Mouse (Mus musculus) natural killer cell, adult 2 months (primary cell): ENCODE results near the gene 1700003E16Rik.

Source experiments
- DNase-seq, 2 experiments: peaks; one replicate each; pipeline ENCODE4 v3.0.0; 2022; ENCODE audit warnings: low spot score in 2 of 2

The 1700003E16Rik gene

GRCm38 (mm10) chr6:83159456-83159855 lies 3.3 kb downstream of the 1700003E16Rik start:
- peak; percentile 30 to 59 for DNase-seq

- no peak for DNase-seq
Observed at GRCm38 (mm10) chr6:83161442-83161841, 5.2 kb downstream of the 1700003E16Rik start.

GRCm38 (mm10) chr6:83161921-83162641 lies 5.9 kb downstream of the 1700003E16Rik start:
- no peak for DNase-seq

GRCm38 (mm10) chr6:83162701-83163100 lies 6.5 kb downstream of the 1700003E16Rik start:
- peak; percentile 27 to 56 for DNase-seq

- no peak for DNase-seq
Observed at GRCm38 (mm10) chr6:83165026-83165606, 8.9 kb downstream of the 1700003E16Rik start.

- peak; percentile 93 to 95 for DNase-seq
Observed at GRCm38 (mm10) chr6:83165607-83166242, 9.5 kb downstream of the 1700003E16Rik start, which contains the start of gene Dctn1. Gene Dctn1 (plus strand): TSS chr6:83165920.

- DNase-seq, result peak in 1 of 2 experiments; percentile 12
Observed at GRCm38 (mm10) chr6:83166243-83166630, 10.0 kb downstream of the 1700003E16Rik start.

- no peak for DNase-seq
Observed at GRCm38 (mm10) chr6:83169872-83170271, 13.7 kb downstream of the 1700003E16Rik start.

- DNase-seq, result no peak
Observed at GRCm38 (mm10) chr6:83171063-83171462, 14.9 kb downstream of the 1700003E16Rik start.

- no peak for DNase-seq
Observed at GRCm38 (mm10) chr6:83172240-83172920, 16.2 kb downstream of the 1700003E16Rik start.

GRCm38 (mm10) chr6:83175996-83176395 lies 19.8 kb downstream of the 1700003E16Rik start:
- no peak for DNase-seq

GRCm38 (mm10) chr6:83179390-83180117 lies 23.4 kb downstream of the 1700003E16Rik start:
- no peak for DNase-seq

GRCm38 (mm10) chr6:83180605-83181004 lies 24.4 kb downstream of the 1700003E16Rik start:
- DNase-seq, result no peak

GRCm38 (mm10) chr6:83184858-83185435 lies 28.7 kb downstream of the 1700003E16Rik start:
- no peak for DNase-seq

- peak; percentile 42 to 55 for DNase-seq
Observed at GRCm38 (mm10) chr6:83185895-83186861, 30.0 kb downstream of the 1700003E16Rik start.

- DNase-seq, result no peak
Observed at GRCm38 (mm10) chr6:83186946-83187345, 30.7 kb downstream of the 1700003E16Rik start.

- DNase-seq, result no peak
Observed at GRCm38 (mm10) chr6:83193571-83193970, 37.4 kb downstream of the 1700003E16Rik start.

- no peak for DNase-seq
Observed at GRCm38 (mm10) chr6:83197345-83198004, 41.3 kb downstream of the 1700003E16Rik start.

- DNase-seq, result no peak
Observed at GRCm38 (mm10) chr6:83203320-83203719, 47.1 kb downstream of the 1700003E16Rik start.
